Mouse (Mus musculus): Measurements from ENCODE around the gene Tspan14. TPM values are rescaled to one million over a fixed set of nuclear protein-coding genes. Genes with fewer than 3 reads are reported as not detected.

The Tspan14 gene
- polyA plus RNA-seq, 1 experiment from 2014 or later: 72.7 TPM

GRCm38 (mm10) chr14:41006263-41006662 lies 39.7 kb upstream of the Tspan14 start:
- peaks cover 6% of the 10 kb centered on the region; the same call in 1 of the 2 replicates for H3K36me3 ChIP-seq (ENCODE audit: control insufficient read depth, insufficient read depth, low read length)
- H3K9ac ChIP-seq (ENCODE audit: low read depth, low read length): no peak overlapping the region
- WGBS: 88% methylated on average over 10 of the region's 10 CpGs
- no peaks in the 10 kb centered on the region for H3K9me3 ChIP-seq (ENCODE audit: control insufficient read depth, low read length)
- H3K27me3 ChIP-seq (replicated peaks; ENCODE audit: control insufficient read depth, insufficient read depth, low read length): no peaks in the 10 kb centered on the region
- H3K4me1 ChIP-seq (ENCODE audit: control insufficient read depth, insufficient read depth, low read length): peaks cover 24% of the 10 kb centered on the region
- no peak overlapping the region for H3K27ac ChIP-seq (replicated peaks; ENCODE audit: low read depth, low read length)
- ATAC-seq (ENCODE audit: low read depth) (no peak), DNase-seq (ENCODE audit: low spot score) (no peak)
- H3K4me2 ChIP-seq (ENCODE audit: low read depth, low read length): peak overlapping the region; percentile 6; the same call in 1 of the 2 replicates
- H3K4me3 ChIP-seq (ENCODE audit: low read depth, low read length): no peak overlapping the region

- Histone ChIP-seq H3K4me2 (ENCODE audit: low read depth, low read length) (peak overlapping the region; percentile 6), H3K27me3 (replicated peaks; ENCODE audit: control insufficient read depth, insufficient read depth, low read length) (no peaks in the 10 kb centered on the region), H3K9ac (ENCODE audit: low read depth, low read length) (no peak overlapping the region), H3K4me1 (ENCODE audit: control insufficient read depth, insufficient read depth, low read length) (peaks cover 24% of the 10 kb centered on the region), H3K27ac (replicated peaks; ENCODE audit: low read depth, low read length) (no peak overlapping the region), H3K4me3 (ENCODE audit: low read depth, low read length) (no peak overlapping the region), H3K36me3 (ENCODE audit: control insufficient read depth, insufficient read depth, low read length) (peaks cover 12% of the 10 kb centered on the region), H3K9me3 (ENCODE audit: control insufficient read depth, low read length) (no peaks in the 10 kb centered on the region)
- ATAC-seq (ENCODE audit: low read depth) (no peak), DNase-seq (ENCODE audit: low spot score) (no peak)
- 71% methylated on average over 9 of the region's 9 CpGs for WGBS
Measured at GRCm38 (mm10) chr14:41005716-41006115, 39.1 kb upstream of the Tspan14 start.

- H3K4me3 ChIP-seq (ENCODE audit: low read depth, low read length): peak overlapping the region; percentile 12; the same call in 1 of the 2 replicates
- DNase-seq (ENCODE audit: low spot score): peak; percentile 24
Measured at GRCm38 (mm10) chr14:41004201-41005141, 37.9 kb upstream of the Tspan14 start.

GRCm38 (mm10) chr14:41001576-41001975 lies 35.0 kb upstream of the Tspan14 start:
- DNase-seq (ENCODE audit: low spot score): no peak
- no peak overlapping the region for H3K4me3 ChIP-seq (ENCODE audit: low read depth, low read length)

More at GRCm38 (mm10) chr14:41004201-41005141, 37.9 kb upstream of the Tspan14 start:
- Histone ChIP-seq H3K4me2 (ENCODE audit: low read depth, low read length) (peak overlapping the region; percentile 33), H3K9ac (ENCODE audit: low read depth, low read length) (peak overlapping the region; percentile 47), H3K36me3 (ENCODE audit: control insufficient read depth, insufficient read depth, low read length) (peaks cover 13% of the 10 kb centered on the region), H3K27ac (replicated peaks; ENCODE audit: low read depth, low read length) (no peak overlapping the region), H3K9me3 (ENCODE audit: control insufficient read depth, low read length) (no peaks in the 10 kb centered on the region), H3K27me3 (replicated peaks; ENCODE audit: control insufficient read depth, insufficient read depth, low read length) (no peaks in the 10 kb centered on the region), H3K4me1 (ENCODE audit: control insufficient read depth, insufficient read depth, low read length) (peaks cover 24% of the 10 kb centered on the region)
- no peak for ATAC-seq (ENCODE audit: low read depth)
- WGBS: 21% methylated on average over 22 of the region's 22 CpGs

GRCm38 (mm10) chr14:41000801-41001200 lies 34.2 kb upstream of the Tspan14 start:
- ATAC-seq (ENCODE audit: low read depth): no peak
- DNase-seq (ENCODE audit: low spot score): no peak
- WGBS: 28% methylated on average over 4 of the region's 4 CpGs
- Histone ChIP-seq H3K9ac (ENCODE audit: low read depth, low read length) (no peak overlapping the region), H3K4me1 (ENCODE audit: control insufficient read depth, insufficient read depth, low read length) (peaks cover 9% of the 10 kb centered on the region), H3K9me3 (ENCODE audit: control insufficient read depth, low read length) (no peaks in the 10 kb centered on the region), H3K27me3 (replicated peaks; ENCODE audit: control insufficient read depth, insufficient read depth, low read length) (no peaks in the 10 kb centered on the region), H3K27ac (replicated peaks; ENCODE audit: low read depth, low read length) (no peak overlapping the region), H3K4me2 (ENCODE audit: low read depth, low read length) (no peak overlapping the region), H3K36me3 (ENCODE audit: control insufficient read depth, insufficient read depth, low read length) (peaks cover 29% of the 10 kb centered on the region), H3K4me3 (ENCODE audit: low read depth, low read length) (no peak overlapping the region)

More at GRCm38 (mm10) chr14:41001576-41001975, 35.0 kb upstream of the Tspan14 start:
- Histone ChIP-seq H3K27me3 (replicated peaks; ENCODE audit: control insufficient read depth, insufficient read depth, low read length) (no peaks in the 10 kb centered on the region), H3K4me1 (ENCODE audit: control insufficient read depth, insufficient read depth, low read length) (peaks cover 9% of the 10 kb centered on the region), H3K36me3 (ENCODE audit: control insufficient read depth, insufficient read depth, low read length) (peaks cover 29% of the 10 kb centered on the region), H3K27ac (replicated peaks; ENCODE audit: low read depth, low read length) (no peak overlapping the region), H3K9ac (ENCODE audit: low read depth, low read length) (no peak overlapping the region), H3K9me3 (ENCODE audit: control insufficient read depth, low read length) (no peaks in the 10 kb centered on the region), H3K4me2 (ENCODE audit: low read depth, low read length) (no peak overlapping the region)
- no peak for ATAC-seq (ENCODE audit: low read depth)
- 81% methylated on average over 5 of the region's 5 CpGs for WGBS

DNA sequence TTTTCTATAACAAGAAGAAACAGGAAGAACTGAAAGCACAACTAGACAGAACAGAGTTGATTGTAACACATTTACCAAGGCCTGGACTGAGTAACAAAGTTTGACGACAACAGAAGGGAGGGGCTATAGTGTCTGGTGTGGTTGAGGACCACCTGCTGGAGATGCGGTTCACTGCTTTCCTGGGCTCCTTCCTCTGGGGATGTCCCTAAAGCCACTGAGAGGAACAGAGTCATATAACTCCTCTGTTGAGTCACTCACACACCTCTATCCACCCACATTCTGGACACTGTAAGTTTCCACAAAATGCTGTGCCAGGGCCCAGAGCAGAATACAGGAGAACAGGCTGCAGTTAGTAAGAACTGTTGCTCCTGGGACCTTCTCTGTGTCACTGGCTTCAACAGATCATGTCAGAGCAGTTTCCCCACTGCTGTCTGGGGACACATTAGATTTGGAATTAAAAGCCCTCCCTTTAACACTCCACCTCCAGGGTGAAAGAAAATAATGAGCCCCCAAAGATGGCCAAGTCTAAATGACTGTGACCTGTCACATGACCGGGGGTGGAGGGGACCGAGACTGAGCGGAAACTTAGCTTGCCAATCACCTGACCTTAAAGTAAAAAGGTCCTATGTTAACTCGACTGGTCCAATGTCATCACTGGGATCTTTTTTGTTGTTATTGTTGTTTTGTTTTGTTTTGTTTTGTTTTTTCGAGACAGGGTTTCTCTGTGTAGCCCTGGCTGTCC lies 33.5 kb upstream of the Tspan14 start:
- Histone ChIP-seq H3K27ac (replicated peaks; ENCODE audit: low read depth, low read length) (no peak overlapping the region), H3K36me3 (ENCODE audit: control insufficient read depth, insufficient read depth, low read length) (peaks cover 29% of the 10 kb centered on the region), H3K4me1 (ENCODE audit: control insufficient read depth, insufficient read depth, low read length) (peaks cover 6% of the 10 kb centered on the region), H3K4me2 (ENCODE audit: low read depth, low read length) (no peak overlapping the region), H3K4me3 (ENCODE audit: low read depth, low read length) (no peak overlapping the region), H3K9me3 (ENCODE audit: control insufficient read depth, low read length) (no peaks in the 10 kb centered on the region), H3K9ac (ENCODE audit: low read depth, low read length) (no peak overlapping the region), H3K27me3 (replicated peaks; ENCODE audit: control insufficient read depth, insufficient read depth, low read length) (no peaks in the 10 kb centered on the region)
- WGBS: 82% methylated on average over 7 of the region's 7 CpGs
- ATAC-seq (ENCODE audit: low read depth) (no peak), DNase-seq (ENCODE audit: low spot score) (no peak)

DNA sequence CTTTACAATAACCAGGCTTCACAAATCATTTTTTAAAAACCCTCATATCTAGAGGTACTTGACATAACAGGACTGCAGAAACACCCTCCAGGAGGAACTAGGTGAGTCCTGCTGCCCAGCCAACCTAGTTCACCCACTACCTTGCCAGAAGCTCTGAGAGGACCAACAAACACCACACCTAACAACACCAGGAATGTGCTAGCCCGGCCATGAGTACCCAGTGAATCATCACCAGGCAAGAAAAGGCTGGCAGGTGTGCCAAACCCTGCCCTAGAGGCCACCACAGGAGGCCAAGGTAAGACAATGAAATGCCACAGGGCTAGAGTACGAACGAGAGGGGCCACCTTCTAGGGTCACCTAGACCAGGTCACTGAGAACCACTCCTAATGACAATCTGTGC lies 29.6 kb upstream of the Tspan14 start:
- 86% methylated on average over 3 of the region's 3 CpGs for WGBS
- ATAC-seq (ENCODE audit: low read depth) (no peak), DNase-seq (ENCODE audit: low spot score) (no peak)
- Histone ChIP-seq H3K4me2 (ENCODE audit: low read depth, low read length) (no peak overlapping the region), H3K9ac (ENCODE audit: low read depth, low read length) (no peak overlapping the region), H3K9me3 (ENCODE audit: control insufficient read depth, low read length) (no peaks in the 10 kb centered on the region), H3K4me3 (ENCODE audit: low read depth, low read length) (no peak overlapping the region), H3K27me3 (replicated peaks; ENCODE audit: control insufficient read depth, insufficient read depth, low read length) (no peaks in the 10 kb centered on the region), H3K4me1 (ENCODE audit: control insufficient read depth, insufficient read depth, low read length) (no peaks in the 10 kb centered on the region), H3K27ac (replicated peaks; ENCODE audit: low read depth, low read length) (no peak overlapping the region), H3K36me3 (ENCODE audit: control insufficient read depth, insufficient read depth, low read length) (peaks cover 22% of the 10 kb centered on the region)

GRCm38 (mm10) chr14:40992464-40992863 lies 25.9 kb upstream of the Tspan14 start:
- no peak overlapping the region for H3K27ac ChIP-seq (replicated peaks; ENCODE audit: low read depth, low read length)
- H3K4me3 ChIP-seq (ENCODE audit: low read depth, low read length): no peak overlapping the region
- no peaks in the 10 kb centered on the region for H3K9me3 ChIP-seq (ENCODE audit: control insufficient read depth, low read length)
- H3K36me3 ChIP-seq (ENCODE audit: control insufficient read depth, insufficient read depth, low read length): peaks cover 6% of the 10 kb centered on the region; the same call in 1 of the 2 replicates
- 79% methylated on average over 6 of the region's 6 CpGs for WGBS
- H3K4me2 ChIP-seq (ENCODE audit: low read depth, low read length): no peak overlapping the region
- DNase-seq (ENCODE audit: low spot score): no peak
- no peak for ATAC-seq (ENCODE audit: low read depth)
- no peak overlapping the region for H3K9ac ChIP-seq (ENCODE audit: low read depth, low read length)
- no peaks in the 10 kb centered on the region for H3K27me3 ChIP-seq (replicated peaks; ENCODE audit: control insufficient read depth, insufficient read depth, low read length)
- no peaks in the 10 kb centered on the region for H3K4me1 ChIP-seq (ENCODE audit: control insufficient read depth, insufficient read depth, low read length)
